Mouse (Mus musculus) forelimb bud, embryonic 11.5 days (tissue): ENCODE data around the gene Slc2a4.
"Not testable (repeated sequence)": the region's sequence is repeated elsewhere in the genome, so short reads cannot be mapped to it uniquely, and the experiment has no call there.

ENCODE experiments used
- DNase-seq: peaks from one replicate; pipeline ENCODE4 v3.0.0-alpha.2; 2012; ENCODE audit warnings: low read depth, low spot score

The Slc2a4 gene

DNA sequence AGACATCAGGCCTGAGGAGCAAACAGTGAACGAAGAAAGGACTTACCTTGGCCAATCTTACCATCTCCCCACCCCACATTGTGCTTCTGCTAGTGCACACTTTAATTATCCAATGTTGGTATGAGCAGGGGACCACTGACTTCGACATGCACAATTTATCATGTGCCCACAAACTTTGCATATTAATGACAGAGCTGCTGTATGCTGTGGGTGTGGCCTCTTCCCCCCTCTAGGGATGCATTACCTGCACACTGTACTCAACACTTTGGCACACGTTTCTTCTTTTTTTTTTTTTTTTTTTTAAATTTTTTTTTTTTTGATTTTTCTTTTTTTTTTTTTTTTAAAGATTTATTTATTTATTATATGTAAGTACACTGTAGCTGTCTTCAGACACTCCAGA is 22.8 kb upstream of the Slc2a4 start:
- DNase-seq, result no peak

DNA sequence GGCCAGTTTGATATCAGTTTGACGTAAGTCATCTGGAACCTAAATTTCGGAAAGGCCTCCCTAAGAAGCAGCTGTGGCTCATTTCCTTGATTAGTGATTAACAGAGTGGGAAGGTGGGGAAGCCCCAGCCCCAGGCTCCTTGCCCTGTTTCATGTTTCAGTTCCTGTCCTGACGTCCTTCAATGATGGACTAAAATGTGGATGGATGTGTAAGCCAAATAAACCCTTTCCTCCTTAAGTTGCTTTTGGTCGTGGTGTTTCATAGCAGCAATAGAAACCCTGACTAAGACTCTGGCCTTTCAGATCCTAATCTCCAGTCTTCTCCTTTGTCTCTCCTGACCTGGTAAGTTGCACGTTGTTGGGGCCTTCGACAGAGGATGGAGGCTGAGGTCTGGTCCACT is 22.2 kb upstream of the Slc2a4 start:
- no peak for DNase-seq

DNA sequence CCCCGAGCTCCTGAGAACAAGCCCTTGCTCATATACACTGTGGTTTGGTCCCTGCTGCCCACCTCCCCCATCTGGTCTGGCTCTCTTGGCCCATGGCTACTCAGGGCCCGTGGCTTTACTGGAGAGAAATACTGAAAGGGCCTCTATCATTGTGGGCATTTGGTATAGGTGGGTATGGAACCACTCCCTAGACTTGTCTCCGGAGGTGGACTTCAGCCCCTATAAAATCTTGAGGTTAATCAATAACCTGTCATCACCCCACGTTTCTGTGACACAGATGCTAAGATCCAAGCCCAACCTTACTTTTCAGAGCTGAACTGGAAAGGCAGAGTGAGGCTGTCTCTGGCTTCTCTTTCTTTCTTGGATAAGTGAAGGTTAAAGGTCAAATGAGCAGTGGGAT is 20.8 kb upstream of the Slc2a4 start:
- DNase-seq, result no peak

DNA sequence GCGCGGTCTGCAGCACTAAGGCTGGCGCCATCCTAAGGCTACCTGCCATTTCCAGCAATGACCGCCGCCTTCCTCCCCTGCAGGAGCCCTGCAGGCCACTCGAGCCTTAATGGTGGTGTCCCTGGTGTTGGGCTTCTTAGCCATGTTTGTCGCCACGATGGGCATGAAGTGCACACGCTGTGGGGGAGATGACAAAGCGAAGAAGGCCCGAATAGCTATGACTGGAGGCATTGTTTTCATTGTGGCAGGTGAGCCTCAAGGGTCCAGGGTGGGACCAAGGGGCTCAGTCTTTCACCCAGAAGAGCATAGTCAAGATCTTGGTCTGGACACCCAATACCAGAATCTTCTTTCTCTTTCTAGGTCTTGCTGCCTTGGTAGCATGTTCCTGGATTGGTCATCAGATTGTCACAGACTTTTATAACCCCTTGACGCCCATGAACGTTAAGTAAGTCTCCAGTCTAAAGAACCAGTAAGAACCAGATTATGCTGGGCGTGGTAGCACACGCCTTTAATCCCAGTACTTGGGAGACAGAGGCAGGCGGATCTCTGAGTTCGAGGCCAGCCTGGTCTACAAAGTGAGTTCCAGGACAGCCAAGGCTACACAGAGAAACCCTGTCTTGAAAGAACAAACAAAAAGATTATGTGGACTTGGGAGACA is 19.0 kb upstream of the Slc2a4 start:
- no peak for DNase-seq

DNA sequence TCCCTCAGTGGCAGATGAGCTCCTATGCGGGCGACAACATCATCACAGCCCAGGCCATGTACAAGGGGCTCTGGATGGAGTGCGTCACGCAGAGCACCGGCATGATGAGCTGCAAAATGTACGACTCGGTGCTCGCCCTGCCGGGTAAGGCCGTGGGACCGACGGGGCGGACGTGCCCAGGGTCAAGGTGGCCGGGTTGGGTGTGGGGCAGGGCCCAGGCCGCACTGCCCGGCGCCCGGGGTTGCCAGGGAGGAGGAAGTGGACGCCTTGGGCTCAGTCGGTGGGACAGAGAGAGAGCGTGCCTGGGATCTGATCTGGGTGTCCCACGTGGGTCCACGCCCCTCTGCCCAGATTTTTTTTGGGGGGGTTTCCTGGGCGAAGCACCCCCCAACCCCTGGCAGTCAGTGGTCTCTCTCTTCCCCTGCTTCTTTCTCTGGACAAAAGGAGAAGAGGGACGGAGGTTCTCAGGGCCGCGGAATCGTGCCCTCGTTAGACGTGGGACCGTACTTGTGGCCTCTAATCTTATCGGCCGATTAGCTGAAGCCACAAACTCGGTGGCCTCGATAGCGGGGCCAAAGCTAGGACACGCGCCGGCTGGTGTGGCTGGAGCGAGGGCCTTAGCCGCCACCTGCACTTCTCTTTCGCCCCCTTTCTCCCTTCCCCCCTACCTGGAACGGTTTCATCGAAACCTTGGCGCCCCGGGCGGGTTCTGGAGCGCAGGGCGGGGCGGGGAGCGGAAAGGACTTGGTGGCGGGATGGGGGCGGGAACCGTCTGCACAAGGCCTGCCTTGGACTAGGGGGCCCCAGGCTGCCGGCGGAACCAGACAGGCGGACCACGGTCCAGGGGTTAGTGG is 18.2 kb upstream of the Slc2a4 start:
- DNase-seq, result no peak

DNA sequence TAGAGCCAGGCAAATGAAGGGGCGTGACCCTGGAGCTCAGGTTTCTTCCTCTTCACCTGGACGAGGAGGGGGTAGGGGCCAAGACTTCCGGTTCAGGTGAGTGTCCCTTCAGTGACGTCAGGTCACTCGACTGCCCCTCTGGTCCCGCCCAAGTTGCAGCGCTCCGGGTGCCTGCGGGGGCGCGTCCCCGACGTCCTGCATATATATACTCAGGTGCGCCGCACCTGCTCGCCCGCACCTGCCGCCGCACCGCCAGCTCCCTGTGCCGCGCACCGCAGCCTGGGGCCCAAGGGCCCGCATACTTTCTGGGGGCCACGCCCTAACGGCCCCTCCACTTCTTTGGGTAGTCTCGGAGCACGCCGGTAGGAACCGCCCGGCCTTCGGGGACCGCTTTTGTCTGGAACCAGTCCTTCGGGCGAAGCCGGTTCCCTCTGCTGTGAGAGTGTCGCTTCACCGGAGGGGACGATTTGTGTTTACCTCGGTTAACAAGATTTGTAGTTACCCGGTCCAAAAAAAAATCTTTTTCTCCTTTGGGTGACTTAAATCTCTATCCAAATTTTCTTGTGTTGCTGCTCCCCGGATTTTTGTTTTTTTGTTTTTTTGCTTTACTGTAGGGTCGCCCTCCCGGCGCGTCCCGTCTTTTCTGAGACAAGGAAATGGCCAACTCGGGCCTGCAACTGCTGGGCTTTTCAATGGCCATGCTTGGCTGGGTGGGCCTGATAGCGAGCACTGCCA is 17.4 kb upstream of the Slc2a4 start:
- DNase-seq, result no peak

DNA sequence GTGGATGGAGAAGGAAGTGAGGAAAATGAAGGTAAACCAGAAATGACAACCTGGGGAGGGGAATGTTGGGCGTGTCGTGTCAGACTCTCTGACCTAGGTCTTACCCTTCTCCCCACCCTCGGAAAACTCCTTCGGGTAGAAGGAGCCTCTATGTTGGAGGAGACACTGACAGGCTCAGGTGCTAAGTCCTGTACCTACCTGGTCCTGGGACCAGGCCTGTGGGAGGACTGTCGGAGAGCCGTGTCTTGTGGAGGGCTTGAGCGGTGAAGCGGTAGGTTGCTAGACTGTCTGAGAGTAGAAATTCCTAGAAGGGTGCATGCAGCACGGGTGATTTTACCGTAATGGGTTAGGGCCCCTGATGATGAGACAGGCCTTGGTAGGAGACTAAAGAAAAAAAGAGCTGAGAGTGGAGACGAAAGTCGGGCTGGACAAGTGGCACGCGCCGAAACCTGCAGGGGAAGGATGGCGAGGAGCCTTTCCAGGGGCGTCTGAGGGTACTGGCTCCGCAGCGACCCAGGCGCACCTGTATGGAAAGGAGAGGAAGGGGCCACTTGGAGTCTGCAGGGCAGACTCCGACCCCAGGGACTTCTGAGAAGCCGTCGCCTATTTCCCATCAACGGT is 16.8 kb upstream of the Slc2a4 start, which contains the start of gene Cldn7:
Gene Cldn7 (plus strand): TSS at position 130 of the 621 bp plus-strand sequence.
- no peak for DNase-seq

DNA sequence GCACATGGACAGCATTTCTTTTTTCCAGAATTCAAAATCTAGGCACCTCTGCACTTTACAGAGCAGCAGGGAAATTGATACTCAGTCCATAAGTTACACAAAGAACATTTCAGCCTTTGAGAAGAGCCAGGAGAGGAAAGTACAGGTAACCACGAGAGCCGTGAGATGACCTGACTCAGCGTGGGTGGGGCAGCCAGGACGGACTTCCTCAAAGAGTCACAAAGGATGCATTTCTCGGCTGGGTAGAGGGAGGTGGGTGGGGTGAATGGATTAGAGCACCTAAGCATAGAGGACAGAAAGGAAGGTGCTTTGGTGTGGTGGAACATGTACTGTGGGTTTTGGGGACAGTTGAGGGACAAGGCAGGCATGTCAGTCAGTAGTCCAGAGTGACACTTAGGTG is 13.9 kb upstream of the Slc2a4 start:
- DNase-seq, result no peak

DNA sequence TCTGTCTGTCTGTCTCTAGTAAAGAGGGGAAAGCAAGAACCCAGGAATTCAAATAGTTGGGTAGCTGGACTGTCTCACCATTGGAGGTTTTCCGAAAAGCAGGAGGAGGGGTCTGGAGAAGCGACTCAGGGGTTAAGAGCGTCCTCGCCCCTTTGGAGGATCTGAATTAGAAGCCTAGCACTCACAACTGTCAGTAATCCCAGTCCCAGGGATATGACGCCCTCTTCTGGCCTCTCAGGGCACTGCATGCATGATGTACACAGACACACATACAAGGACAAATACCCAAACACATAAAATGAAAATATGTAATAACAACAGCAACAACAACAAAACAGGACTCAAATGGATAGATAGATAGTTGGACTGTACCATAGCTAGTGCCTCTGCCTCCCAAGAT is 12.6 kb upstream of the Slc2a4 start:
- DNase-seq, result no peak

DNA sequence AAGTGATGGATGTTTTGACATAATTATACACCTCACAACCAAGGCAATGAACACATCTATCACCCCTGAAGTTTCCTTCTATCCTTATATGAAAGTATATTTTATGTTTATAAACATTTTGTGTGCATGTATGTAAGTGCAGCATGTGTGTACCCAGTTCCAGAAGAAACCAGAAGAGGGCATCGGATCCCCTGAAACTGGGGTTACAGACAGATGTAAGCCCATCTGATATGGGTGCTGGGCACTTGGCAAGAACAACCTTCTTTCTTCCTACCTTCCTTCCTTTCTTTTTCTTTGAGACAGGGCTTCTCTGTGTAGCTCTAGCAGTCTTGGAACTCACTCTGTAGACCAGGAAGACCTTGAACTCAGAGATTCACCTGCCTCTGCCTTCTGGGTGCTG is 8.2 kb upstream of the Slc2a4 start:
- no peak for DNase-seq

DNA sequence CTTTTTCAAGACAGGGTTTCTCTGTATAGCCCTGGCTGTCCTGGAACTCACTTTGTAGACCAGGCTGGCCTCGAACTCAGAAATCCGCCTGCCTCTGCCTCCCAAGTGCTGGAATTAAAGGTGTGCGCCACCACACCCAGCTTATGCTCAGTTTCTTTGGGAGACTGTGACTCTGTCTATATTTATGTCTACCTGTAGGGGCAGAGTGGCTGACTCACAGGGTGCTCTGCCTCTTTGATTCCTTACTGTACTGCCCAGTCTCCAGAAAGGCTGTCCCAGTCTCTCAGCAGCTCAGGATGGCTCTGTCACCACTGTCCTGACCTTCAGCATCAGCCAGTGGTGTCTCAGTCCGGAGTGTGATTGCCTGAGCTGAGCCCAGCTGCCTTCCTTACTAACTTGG is 7.6 kb upstream of the Slc2a4 start:
- not testable (repeated sequence) for DNase-seq

DNA sequence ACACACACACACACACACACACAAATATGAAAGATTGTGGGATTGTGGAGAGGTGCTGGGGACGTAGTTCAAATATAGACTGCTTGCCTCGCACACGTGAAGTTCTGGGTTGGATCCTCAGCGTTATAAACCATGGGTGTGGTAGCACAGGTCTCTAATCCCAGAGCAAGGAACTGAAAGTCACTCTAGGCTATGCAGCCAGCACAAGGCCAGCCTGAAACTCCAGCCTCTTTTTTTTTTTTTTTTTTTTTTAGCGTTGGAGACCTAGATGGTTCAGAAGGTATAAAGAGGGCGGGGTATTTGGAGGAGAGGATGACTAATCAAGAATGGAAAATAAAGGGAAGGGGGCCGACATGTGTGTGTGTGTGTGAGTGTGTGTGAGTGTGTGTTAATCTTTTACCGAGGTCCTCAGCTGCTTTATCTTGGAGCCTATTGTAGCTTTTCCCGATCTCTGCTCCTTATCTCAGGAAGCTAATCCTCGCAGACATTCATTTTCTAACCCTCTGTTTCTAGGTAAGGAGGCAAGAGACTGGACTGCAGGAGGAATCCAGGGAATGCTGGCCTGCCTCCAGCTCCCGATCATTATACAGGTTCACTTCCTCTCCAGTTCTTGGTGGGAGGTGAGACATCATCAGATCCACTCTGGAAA is 5.4 kb upstream of the Slc2a4 start:
- DNase-seq, result no peak

DNA sequence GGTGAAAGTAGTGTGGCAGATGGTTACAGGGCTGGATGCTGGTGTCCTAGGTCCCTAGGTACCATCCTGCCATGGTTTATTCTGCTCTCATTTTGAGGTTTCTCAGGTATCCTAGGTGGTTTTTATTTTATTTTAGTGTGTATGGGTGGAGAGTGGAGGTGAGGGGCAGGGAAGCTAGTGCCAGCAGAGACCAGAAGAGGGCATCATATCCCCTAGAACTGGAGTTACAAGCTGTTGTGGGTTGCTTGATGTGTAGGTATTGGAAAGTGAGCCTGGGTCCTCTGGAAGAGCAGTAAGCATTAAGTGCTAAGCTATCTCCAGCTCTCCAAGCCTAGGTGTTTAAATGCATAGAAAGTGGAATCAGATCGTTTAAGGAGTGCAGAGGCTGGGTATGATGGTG is 4.3 kb upstream of the Slc2a4 start:
- no peak for DNase-seq

DNA sequence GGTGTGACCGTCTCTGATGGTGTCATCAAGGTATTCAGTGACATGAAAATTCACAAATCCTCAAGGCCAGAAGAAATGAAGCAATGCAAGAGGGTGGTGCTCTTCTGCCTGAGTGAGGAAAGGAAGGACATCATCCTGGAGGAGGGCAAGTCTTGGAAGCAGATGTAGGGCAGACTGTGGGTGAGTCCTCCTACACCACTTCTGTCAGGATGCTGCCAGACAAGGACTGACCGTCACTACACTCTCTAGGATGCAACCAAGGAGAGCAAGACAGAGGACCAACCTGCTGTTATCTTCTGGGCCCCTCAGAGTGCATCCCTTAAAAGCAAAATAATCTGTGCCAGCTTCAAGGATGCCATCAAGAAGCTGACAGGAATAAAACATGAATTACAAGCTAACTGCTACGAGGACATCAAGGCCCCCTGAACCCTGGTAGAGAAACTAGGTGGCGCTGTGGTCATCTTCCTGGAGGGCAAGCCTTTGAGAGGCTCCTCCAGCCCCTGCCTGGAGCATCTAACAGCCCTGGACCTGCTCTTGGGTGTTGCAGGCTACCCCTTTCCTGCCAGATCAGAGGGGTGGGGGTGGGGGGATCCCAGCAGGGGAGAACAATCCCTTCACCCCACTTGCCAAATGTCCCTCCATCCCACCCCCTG is 2.9 kb upstream of the Slc2a4 start:
- DNase-seq, result no peak

DNA sequence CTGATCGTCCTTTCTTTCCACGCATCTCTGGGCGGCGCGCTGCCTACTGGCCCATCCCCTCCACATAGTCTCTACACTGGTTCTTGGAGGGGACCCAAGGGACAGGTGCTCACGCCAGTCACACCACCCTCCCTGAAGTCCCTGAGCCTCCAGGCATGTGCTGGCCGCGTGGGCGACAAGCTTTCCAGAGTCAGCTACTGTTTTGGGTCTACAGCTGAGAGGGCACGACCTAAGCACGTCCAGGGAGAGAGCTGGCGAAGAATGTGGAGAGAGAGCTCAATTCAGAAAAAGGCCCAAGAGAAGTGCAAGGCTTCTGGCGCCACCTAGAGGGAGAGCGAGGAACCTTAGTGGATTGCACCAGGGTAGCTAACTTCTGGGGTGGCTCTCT is 769 bp upstream of the Slc2a4 start:
- DNase-seq, result peak; percentile 94

DNA sequence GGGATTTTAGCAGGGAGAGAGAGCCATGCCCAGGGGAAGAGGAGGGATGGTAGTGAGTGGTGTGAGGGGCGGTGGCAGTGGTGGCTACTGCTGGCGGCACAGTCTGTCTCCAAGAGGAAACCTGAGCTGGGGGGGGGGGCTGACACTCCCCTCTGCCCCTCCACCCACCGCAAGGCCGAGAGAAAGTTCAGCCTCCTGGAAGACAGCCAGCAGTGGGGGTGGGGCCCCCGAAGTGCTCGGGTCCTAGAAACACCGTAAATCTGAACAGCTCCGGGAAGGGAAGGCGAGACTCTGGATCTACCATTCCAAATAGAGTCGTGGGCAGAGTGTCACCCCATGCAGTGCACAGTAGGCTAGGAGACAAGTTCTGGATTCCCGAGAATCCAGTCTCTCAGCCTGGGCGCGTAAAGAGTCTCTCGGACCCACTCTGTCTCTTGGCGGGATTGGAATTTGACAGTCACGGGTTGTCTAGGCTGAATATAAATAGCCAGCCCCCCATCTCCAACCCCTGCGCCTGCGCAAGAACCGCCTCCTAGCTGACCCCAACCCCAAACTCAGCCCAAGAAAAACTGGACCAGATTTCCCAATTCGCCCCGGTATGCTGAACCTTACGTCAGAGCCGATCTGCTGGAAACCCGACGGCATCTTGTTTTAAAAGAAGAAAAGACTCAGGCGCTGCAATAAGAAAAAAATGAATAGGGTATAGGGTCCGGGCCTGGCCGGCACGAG is 487 bp downstream of the Slc2a4 start:
- peak; percentile 65 for DNase-seq

DNA sequence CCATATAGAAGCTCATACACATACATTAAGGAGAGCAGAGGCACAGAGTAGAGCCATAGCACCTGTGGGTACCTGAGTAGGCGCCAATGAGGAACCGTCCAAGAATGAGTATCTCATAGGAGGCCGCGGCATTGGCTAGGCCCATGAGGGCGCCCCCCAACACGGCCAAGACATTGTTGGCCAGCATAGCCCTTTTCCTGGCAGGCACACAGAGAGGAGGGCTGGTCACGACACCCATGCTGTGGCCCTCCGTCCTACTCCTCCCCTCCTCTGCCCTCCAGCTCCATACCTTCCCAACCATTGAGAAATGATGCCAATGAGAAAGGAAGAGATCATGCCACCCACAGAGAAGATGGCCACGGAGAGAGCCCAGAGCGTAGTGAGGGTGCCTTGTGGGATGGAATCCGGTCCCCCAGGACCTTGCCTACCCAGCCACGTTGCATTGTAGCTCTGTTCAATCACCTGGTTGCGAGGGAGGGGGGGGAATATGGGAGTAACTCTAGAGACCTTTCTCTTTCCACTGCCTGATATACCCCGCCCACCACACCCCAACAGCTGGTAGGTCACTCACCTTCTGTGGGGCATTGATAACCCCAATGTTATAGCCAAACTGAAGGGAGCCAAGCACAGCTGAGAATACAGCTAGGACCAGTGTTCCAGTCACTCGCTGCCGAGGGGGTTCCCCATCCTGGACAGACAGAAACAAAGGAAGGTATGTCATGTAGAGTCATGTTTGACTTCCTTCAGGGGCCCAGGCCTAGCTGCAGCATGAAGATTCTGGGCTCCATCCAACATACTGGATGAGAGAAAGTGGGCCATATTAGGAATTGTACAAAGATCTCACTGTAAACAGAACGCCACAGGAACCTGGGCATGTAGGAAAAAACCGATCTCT is 1.7 kb downstream of the Slc2a4 start:
- no peak for DNase-seq

DNA sequence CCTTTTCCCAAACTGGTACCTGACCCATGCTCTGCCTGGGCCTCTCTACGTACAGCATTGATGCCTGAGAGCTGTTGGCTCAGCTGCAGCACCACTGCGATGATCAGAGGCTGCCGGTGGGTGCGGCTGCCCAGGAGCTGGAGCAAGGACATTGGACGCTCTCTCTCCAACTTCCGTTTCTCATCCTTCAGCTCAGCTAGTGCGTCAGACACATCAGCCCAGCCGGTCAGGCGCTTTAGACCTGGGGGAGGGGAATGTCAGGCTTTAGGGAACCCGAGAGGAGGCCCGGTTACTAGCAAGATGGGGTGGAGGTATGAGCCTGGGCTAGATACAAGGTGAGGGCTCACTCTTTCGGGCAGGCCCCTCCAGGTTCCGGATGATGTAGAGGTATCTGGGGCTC is 2.8 kb downstream of the Slc2a4 start:
- no peak for DNase-seq

DNA sequence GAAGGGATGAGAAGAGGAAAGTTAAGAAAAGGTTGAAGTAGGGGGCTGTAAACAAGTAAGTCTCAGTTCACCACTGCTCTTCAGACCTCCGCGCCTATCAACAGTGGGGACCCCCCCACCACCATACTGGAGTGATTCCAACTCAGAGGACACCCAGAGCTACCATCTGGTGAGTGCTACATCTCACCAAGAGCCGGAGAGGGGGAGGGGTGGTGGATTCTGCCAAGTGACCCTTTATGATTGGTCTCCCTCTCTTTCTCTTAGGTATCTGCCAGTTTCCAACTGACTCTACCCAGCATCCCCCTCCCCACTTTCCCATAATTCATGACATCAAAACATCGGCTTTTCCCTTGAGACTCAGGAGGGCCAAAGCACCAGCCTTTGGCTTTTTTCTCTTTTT is 7.0 kb downstream of the Slc2a4 start:
- DNase-seq, result no peak
